Mouse (Mus musculus): ENCODE measurements around the gene Celsr1. TPM values are rescaled to one million over a fixed set of nuclear protein-coding genes. Genes with fewer than 3 reads are reported as not detected.
"Not testable (repeated sequence)": the region's sequence is repeated elsewhere in the genome, so short reads cannot be mapped to it uniquely, and the experiment has no call there.

Gene Celsr1
- polyA plus RNA-seq, 1 experiment from 2014 or later, result 8.8 TPM

GRCm38 (mm10) chr15:85877336-85877735, 156.2 kb downstream of the Celsr1 start:
- no peaks in the 10 kb centered on the region for H3K27me3 ChIP-seq (ENCODE audit: control insufficient read depth, insufficient read depth, low read length)
- H3K27ac ChIP-seq (ENCODE audit: low read depth, low read length), result no peak overlapping the region
- no peak overlapping the region for H3K4me3 ChIP-seq (ENCODE audit: low read length)
- ATAC-seq (ENCODE audit: low FRiP score, low TSS enrichment), result no peak
- H3K36me3 ChIP-seq (ENCODE audit: control insufficient read depth, insufficient read depth, low read length), result peaks cover 41% of the 10 kb centered on the region
- no peak overlapping the region for H3K9ac ChIP-seq (ENCODE audit: low read depth, low read length)
- no peak overlapping the region for H3K4me2 ChIP-seq (replicated peaks; ENCODE audit: low read depth, low read length)
- H3K4me1 ChIP-seq (ENCODE audit: control insufficient read depth, insufficient read depth, low read length), result peaks cover 7% of the 10 kb centered on the region; the same call in 1 of the 2 replicates
- no peaks in the 10 kb centered on the region for H3K9me3 ChIP-seq (ENCODE audit: control insufficient read depth, low read length)
- 94% methylated on average over 7 of the region's 7 CpGs for WGBS

GRCm38 (mm10) chr15:85867696-85868095, 165.9 kb downstream of the Celsr1 start:
- Histone ChIP-seq H3K4me1 (ENCODE audit: control insufficient read depth, insufficient read depth, low read length) (no peaks in the 10 kb centered on the region), H3K9me3 (ENCODE audit: control insufficient read depth, low read length) (no peaks in the 10 kb centered on the region), H3K4me3 (ENCODE audit: low read length) (no peak overlapping the region), H3K9ac (ENCODE audit: low read depth, low read length) (no peak overlapping the region), H3K4me2 (replicated peaks; ENCODE audit: low read depth, low read length) (no peak overlapping the region), H3K27ac (ENCODE audit: low read depth, low read length) (no peak overlapping the region), H3K36me3 (ENCODE audit: control insufficient read depth, insufficient read depth, low read length) (peaks cover 94% of the 10 kb centered on the region), H3K27me3 (ENCODE audit: control insufficient read depth, insufficient read depth, low read length) (no peaks in the 10 kb centered on the region)
- ATAC-seq (ENCODE audit: low FRiP score, low TSS enrichment), result no peak; the same call in 1 of the 2 replicates
- WGBS, result 56% methylated on average over 6 of the region's 6 CpGs

- not testable (repeated sequence) for H3K9me3 ChIP-seq (ENCODE audit: control insufficient read depth, low read length)
- H3K36me3 ChIP-seq (ENCODE audit: control insufficient read depth, insufficient read depth, low read length), result peaks cover 86% of the 10 kb centered on the region
- WGBS, result 93% methylated on average over 7 of the region's 7 CpGs
These were observed 167.7 kb downstream of the Celsr1 start for GRCm38 (mm10) chr15:85865913-85866312.

DNA sequence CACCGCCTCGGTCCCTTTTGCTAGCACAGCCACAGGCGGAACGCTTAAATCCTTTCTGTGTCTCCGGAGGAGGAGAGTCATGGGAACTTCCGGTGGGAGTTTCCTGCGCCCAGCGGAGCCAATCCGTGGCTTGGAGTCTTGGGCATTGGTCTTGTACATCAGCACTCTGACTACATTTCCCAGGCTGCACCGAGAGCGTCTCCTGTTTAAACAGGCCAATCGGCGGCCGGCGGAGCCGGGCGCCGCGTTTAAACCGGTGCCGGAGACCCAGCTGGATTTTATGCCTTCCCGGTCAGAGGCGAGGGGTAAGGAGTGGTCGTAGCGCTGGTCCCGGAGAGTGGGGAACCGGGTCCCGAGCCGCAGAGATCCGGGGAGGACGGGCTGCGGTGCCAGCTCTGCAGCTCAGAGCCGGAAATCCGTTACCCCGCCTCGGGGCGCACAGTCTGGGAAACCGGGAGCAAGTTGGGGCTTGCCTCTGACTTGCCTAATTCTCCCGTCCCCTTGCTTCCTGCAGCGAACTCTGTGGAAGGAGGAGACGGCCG, 174.0 kb downstream of the Celsr1 start, which contains the start of gene Gtse1:
Gene Gtse1 (plus strand): TSS at position 256 of the 542 bp plus-strand sequence.
- H3K4me3 ChIP-seq (ENCODE audit: low read length), result peak within 1 kb of the TSS; percentile 92
- peak within 1 kb of the TSS; percentile 57; the same call in 1 of the 2 replicates for H3K27ac ChIP-seq (ENCODE audit: low read depth, low read length)
- H3K27me3 ChIP-seq (ENCODE audit: control insufficient read depth, insufficient read depth, low read length), result no peaks in the 10 kb centered on the region
- H3K4me1 ChIP-seq (ENCODE audit: control insufficient read depth, insufficient read depth, low read length), result peaks cover 18% of the 10 kb centered on the region
- H3K9me3 ChIP-seq (ENCODE audit: control insufficient read depth, low read length), result no peaks in the 10 kb centered on the region
- ATAC-seq (ENCODE audit: low FRiP score, low TSS enrichment), result peak; percentile 97
- H3K4me2 ChIP-seq (replicated peaks; ENCODE audit: low read depth, low read length), result peak within 1 kb of the TSS; percentile 81
- H3K36me3 ChIP-seq (ENCODE audit: control insufficient read depth, insufficient read depth, low read length), result peaks cover 28% of the 10 kb centered on the region
- H3K9ac ChIP-seq (ENCODE audit: low read depth, low read length), result peak within 1 kb of the TSS; percentile 76
- WGBS, result under 1% methylated on average over 42 of the region's 42 CpGs

More at GRCm38 (mm10) chr15:85865913-85866312, 167.7 kb downstream of the Celsr1 start:
- not testable (repeated sequence) for H3K4me3 ChIP-seq (ENCODE audit: low read length); H3K27ac ChIP-seq (ENCODE audit: low read depth, low read length); H3K4me1 ChIP-seq (ENCODE audit: control insufficient read depth, insufficient read depth, low read length); H3K9ac ChIP-seq (ENCODE audit: low read depth, low read length); H3K27me3 ChIP-seq (ENCODE audit: control insufficient read depth, insufficient read depth, low read length); ATAC-seq (ENCODE audit: low FRiP score, low TSS enrichment); H3K4me2 ChIP-seq (replicated peaks; ENCODE audit: low read depth, low read length)

GRCm38 (mm10) chr15:85858980-85859489, 174.5 kb downstream of the Celsr1 start:
- peak overlapping the region; percentile 92 for H3K4me3 ChIP-seq (ENCODE audit: low read length)
- peak overlapping the region; percentile 81 for H3K4me2 ChIP-seq (replicated peaks; ENCODE audit: low read depth, low read length)
- H3K27ac ChIP-seq (ENCODE audit: low read depth, low read length), result peak overlapping the region; percentile 57; the same call in 1 of the 2 replicates
- peak overlapping the region; percentile 76 for H3K9ac ChIP-seq (ENCODE audit: low read depth, low read length)
- peaks cover 18% of the 10 kb centered on the region for H3K4me1 ChIP-seq (ENCODE audit: control insufficient read depth, insufficient read depth, low read length)
- WGBS, result 10% methylated on average over 15 of the region's 15 CpGs
- peaks cover 23% of the 10 kb centered on the region for H3K36me3 ChIP-seq (ENCODE audit: control insufficient read depth, insufficient read depth, low read length)
- H3K27me3 ChIP-seq (ENCODE audit: control insufficient read depth, insufficient read depth, low read length), result no peaks in the 10 kb centered on the region
- no peaks in the 10 kb centered on the region for H3K9me3 ChIP-seq (ENCODE audit: control insufficient read depth, low read length)
- ATAC-seq (ENCODE audit: low FRiP score, low TSS enrichment), result peak; percentile 50

GRCm38 (mm10) chr15:85851656-85852392, 181.8 kb downstream of the Celsr1 start:
- H3K9ac ChIP-seq (ENCODE audit: low read depth, low read length), result no peak overlapping the region
- no peaks in the 10 kb centered on the region for H3K9me3 ChIP-seq (ENCODE audit: control insufficient read depth, low read length)
- WGBS, result 84% methylated on average over 12 of the region's 12 CpGs
- H3K36me3 ChIP-seq (ENCODE audit: control insufficient read depth, insufficient read depth, low read length), result no peaks in the 10 kb centered on the region
- no peak overlapping the region for H3K27ac ChIP-seq (ENCODE audit: low read depth, low read length)
- no peak overlapping the region for H3K4me3 ChIP-seq (ENCODE audit: low read length)
- H3K4me2 ChIP-seq (replicated peaks; ENCODE audit: low read depth, low read length), result no peak overlapping the region
- H3K27me3 ChIP-seq (ENCODE audit: control insufficient read depth, insufficient read depth, low read length), result no peaks in the 10 kb centered on the region
- ATAC-seq (ENCODE audit: low FRiP score, low TSS enrichment), result no peak
- H3K4me1 ChIP-seq (ENCODE audit: control insufficient read depth, insufficient read depth, low read length), result no peaks in the 10 kb centered on the region

Other genes with a start within 250 kb of the Celsr1 start
- gene Cdpf1, start 222.1 kb downstream of the Celsr1 start, polyA plus RNA-seq (2014; fragmentation: Nextera tagmentation; extraction: Ambion mirVana), result 25.5 and 33.1 TPM in 2 replicates
- gene Pkdrej, start 212.0 kb downstream of the Celsr1 start, polyA plus RNA-seq (2014; fragmentation: Nextera tagmentation; extraction: Ambion mirVana), result 0.06 and 0.18 TPM in 2 replicates
- 4.3 and 6.4 TPM in 2 replicates for gene Ttc38, start 201.5 kb downstream of the Celsr1 start, polyA plus RNA-seq (2014; fragmentation: Nextera tagmentation; extraction: Ambion mirVana)
- gene Gtse1, start 174.0 kb downstream of the Celsr1 start, polyA plus RNA-seq (2014; fragmentation: Nextera tagmentation; extraction: Ambion mirVana), result 26.6 and 32.3 TPM in 2 replicates
- 28.4 and 38.3 TPM in 2 replicates for gene Trmu, start 154.5 kb downstream of the Celsr1 start, polyA plus RNA-seq (2014; fragmentation: Nextera tagmentation; extraction: Ambion mirVana)
- gene Gramd4, start 23.9 kb upstream of the Celsr1 start, polyA plus RNA-seq (2014; fragmentation: Nextera tagmentation; extraction: Ambion mirVana), result 6.5 and 9.7 TPM in 2 replicates
- 5.7 and 14.2 TPM in 2 replicates for gene Cerk, start 152.4 kb upstream of the Celsr1 start, polyA plus RNA-seq (2014; fragmentation: Nextera tagmentation; extraction: Ambion mirVana)
- gene Tbc1d22a, start 180.7 kb upstream of the Celsr1 start, polyA plus RNA-seq (2014; fragmentation: Nextera tagmentation; extraction: Ambion mirVana), result 6.5 and 11.1 TPM in 2 replicates

All from kidney, embryonic 14.5 days (tissue).